Mouse (Mus musculus): ENCODE data around the gene Reck.

GRCm38 (mm10) chr4:43979746-43980145 lies 104.4 kb downstream of the Reck start:
- no peak for TF ChIP-seq CTCF (conservative IDR thresholded peaks at IDR 0.05; ENCODE audit: insufficient read depth, insufficient read length, low read depth, low read length)
- no peak for TF ChIP-seq POLR2A (IDR thresholded peaks at IDR 0.05; ENCODE audit: low read depth, low read length)
